Mouse (Mus musculus): ENCODE measurements around the gene Dnah3.

The Dnah3 gene

GRCm38 (mm10) chr7:120095180-120095579 is at the start of gene Dnah3:
Dnah3 (minus strand) TSS chr7:120095280.
- no peak for DNase-seq (ENCODE audit: low spot score)

GRCm38 (mm10) chr7:120142743-120143142 is 47.7 kb upstream of the Dnah3 start:
- DNase-seq (ENCODE audit: low spot score) = no peak

GRCm38 (mm10) chr7:120128951-120129350 is 33.9 kb upstream of the Dnah3 start:
- no peak for DNase-seq (ENCODE audit: low spot score)

GRCm38 (mm10) chr7:120127686-120128059 is 32.6 kb upstream of the Dnah3 start:
- DNase-seq (ENCODE audit: low spot score) = no peak

GRCm38 (mm10) chr7:120126976-120127685 is 32.1 kb upstream of the Dnah3 start:
- DNase-seq (ENCODE audit: low spot score) = no peak

GRCm38 (mm10) chr7:120124844-120125243 is 29.8 kb upstream of the Dnah3 start:
- no peak for DNase-seq (ENCODE audit: low spot score)

GRCm38 (mm10) chr7:120123776-120124175 is 28.7 kb upstream of the Dnah3 start:
- no peak for DNase-seq (ENCODE audit: low spot score)

- no peak for DNase-seq (ENCODE audit: low spot score)
Observed at GRCm38 (mm10) chr7:120117529-120117928, 22.4 kb upstream of the Dnah3 start.

GRCm38 (mm10) chr7:120116976-120117375 is 21.9 kb upstream of the Dnah3 start:
- no peak for DNase-seq (ENCODE audit: low spot score)

- no peak for DNase-seq (ENCODE audit: low spot score)
Observed at GRCm38 (mm10) chr7:120109676-120110075, 14.6 kb upstream of the Dnah3 start.

GRCm38 (mm10) chr7:120106356-120106755 is 11.3 kb upstream of the Dnah3 start:
- no peak for DNase-seq (ENCODE audit: low spot score)

- DNase-seq (ENCODE audit: low spot score) = no peak
Observed at GRCm38 (mm10) chr7:120104975-120105374, 9.9 kb upstream of the Dnah3 start.

- DNase-seq (ENCODE audit: low spot score) = no peak
Observed at GRCm38 (mm10) chr7:120103019-120103567, 8.0 kb upstream of the Dnah3 start.

- peak; percentile 21 for DNase-seq (ENCODE audit: low spot score)
Observed at GRCm38 (mm10) chr7:120102164-120102972, 7.3 kb upstream of the Dnah3 start, which contains the start of gene Tmem159. Tmem159 (plus strand) TSS chr7:120102353.

- peak; percentile 3 for DNase-seq (ENCODE audit: low spot score)
Observed at GRCm38 (mm10) chr7:120098403-120098802, 3.3 kb upstream of the Dnah3 start.

- no peak for DNase-seq (ENCODE audit: low spot score)
Observed at GRCm38 (mm10) chr7:120097845-120098244, 2.8 kb upstream of the Dnah3 start.

- DNase-seq (ENCODE audit: low spot score) = no peak
Observed at GRCm38 (mm10) chr7:120094216-120094615, 864 bp downstream of the Dnah3 start.

- DNase-seq (ENCODE audit: low spot score) = no peak
Observed at GRCm38 (mm10) chr7:120093033-120093432, 2.0 kb downstream of the Dnah3 start.

GRCm38 (mm10) chr7:120080177-120080576 is 14.9 kb downstream of the Dnah3 start:
- DNase-seq (ENCODE audit: low spot score) = no peak

GRCm38 (mm10) chr7:120069164-120069563 is 25.9 kb downstream of the Dnah3 start:
- DNase-seq (ENCODE audit: low spot score) = no peak

- no peak for DNase-seq (ENCODE audit: low spot score)
Observed at GRCm38 (mm10) chr7:120068114-120068513, 27.0 kb downstream of the Dnah3 start.

- no peak for DNase-seq (ENCODE audit: low spot score)
Observed at GRCm38 (mm10) chr7:120064045-120064444, 31.0 kb downstream of the Dnah3 start.

GRCm38 (mm10) chr7:120055479-120055878 is 39.6 kb downstream of the Dnah3 start:
- DNase-seq (ENCODE audit: low spot score) = no peak

Measured in spleen, adult 12 weeks (tissue).